Mouse (Mus musculus): Measurements from ENCODE around the gene Ubac2. TPM values are rescaled to one million over a fixed set of nuclear protein-coding genes. Genes with fewer than 3 reads are reported as not detected.

Gene Ubac2
- total and polyA plus RNA-seq, 3 experiments, result 32.8 to 40.1 (median 35.5) TPM

DNA sequence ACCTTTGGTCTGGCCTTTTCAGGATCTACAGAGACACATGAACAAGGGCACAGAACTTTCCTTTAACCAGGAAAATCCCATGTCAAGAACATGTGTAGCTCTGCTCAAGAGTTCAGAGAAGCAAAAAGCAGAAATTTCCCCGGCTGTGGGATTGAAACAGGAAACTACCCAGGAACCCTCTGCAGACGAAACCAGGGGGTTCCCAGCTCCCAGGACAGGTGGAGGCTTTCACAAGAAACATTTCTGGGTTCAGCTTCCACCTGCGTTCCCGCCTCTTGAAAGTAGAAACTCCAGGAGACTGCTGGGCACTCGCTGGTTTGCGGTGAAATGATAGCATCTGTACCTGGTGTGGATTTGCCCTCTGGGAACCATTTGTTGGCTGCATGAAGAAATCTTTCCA, 178.5 kb downstream of the Ubac2 start:
- H3K4me2 ChIP-seq (ENCODE audit: insufficient read depth, low read depth, poor library complexity, severe bottlenecking), result peak overlapping the region; percentile 31; the same call in 1 of the 2 replicates
- no peak overlapping the region for H3K4me3 ChIP-seq (replicated peaks in 1 of 3; ENCODE audit: low read depth in 2 of 3, low read length in 2 of 3, poor library complexity in 1 of 3)
- no peaks in the 10 kb centered on the region for H3K36me3 ChIP-seq (replicated peaks in 1 of 2; ENCODE audit: control insufficient read depth in 1 of 2, insufficient read depth in 1 of 2, low read length in 1 of 2)
- dilution Hi-C loops (cut with MboI; ENCODE audit: extremely low pct_ligation_motif_present, extremely low pct_unique_long_range_greater_than_20kb, low sequenced_read_pairs) (no loop called here), in situ Hi-C loops (cut with MboI; ENCODE audit: low pct_ligation_motif_present, low pct_unique_long_range_greater_than_20kb, low sequenced_read_pairs) (no loop called here)
- H3K9me3 ChIP-seq (replicated peaks; ENCODE audit: low read length), result no peaks in the 10 kb centered on the region
- peak; percentile 56 for TF ChIP-seq ETS1 (conservative IDR thresholded peaks at IDR 0.05; ENCODE audit: low read depth, low read length)
- TF ChIP-seq IRF4 (IDR thresholded peaks at IDR 0.05; ENCODE audit: low read depth, low read length), result peak; percentile 48; the same call in 1 of the 2 replicates
- TF ChIP-seq JUND (conservative IDR thresholded peaks at IDR 0.05; ENCODE audit: low read depth, low read length), result no peak
- no peak for DNase-seq (ENCODE audit: extremely low read depth)
- H3K27ac ChIP-seq (ENCODE audit: insufficient read depth, low read depth), result peak overlapping the region; percentile 78; the same call in 1 of the 2 replicates
- H3K27me3 ChIP-seq (replicated peaks), result no peaks in the 10 kb centered on the region
- H3K9ac ChIP-seq (ENCODE audit: insufficient read depth, low read depth), result no peak overlapping the region
- no peaks in the 10 kb centered on the region for H3K79me2 ChIP-seq (replicated peaks; ENCODE audit: control insufficient read depth, extremely low read depth, insufficient read depth, poor library complexity, severe bottlenecking)
- H3K4me1 ChIP-seq (ENCODE audit: control insufficient read depth in 1 of 2, insufficient read depth in 2 of 2), result peaks cover 64 to 97% of the 10 kb centered on the region in 2 experiments

GRCm38 (mm10) chr14:122057941-122058346, 179.5 kb downstream of the Ubac2 start:
- Histone ChIP-seq H3K4me1 (ENCODE audit: control insufficient read depth in 1 of 2, insufficient read depth in 2 of 2) (peaks cover 59 to 97% of the 10 kb centered on the region in 2 experiments), H3K9ac (ENCODE audit: insufficient read depth, low read depth) (no peak overlapping the region), H3K27me3 (replicated peaks) (no peaks in the 10 kb centered on the region), H3K36me3 (replicated peaks in 1 of 2; ENCODE audit: control insufficient read depth in 1 of 2, insufficient read depth in 1 of 2, low read length in 1 of 2) (no peaks in the 10 kb centered on the region), H3K4me2 (ENCODE audit: insufficient read depth, low read depth, poor library complexity, severe bottlenecking) (no peak overlapping the region), H3K9me3 (replicated peaks; ENCODE audit: low read length) (no peaks in the 10 kb centered on the region), H3K79me2 (replicated peaks; ENCODE audit: control insufficient read depth, extremely low read depth, insufficient read depth, poor library complexity, severe bottlenecking) (no peaks in the 10 kb centered on the region), H3K4me3 (replicated peaks in 1 of 3; ENCODE audit: low read depth in 2 of 3, low read length in 2 of 3, poor library complexity in 1 of 3) (no peak overlapping the region), H3K27ac (ENCODE audit: insufficient read depth, low read depth) (peak overlapping the region; percentile 78)
- dilution Hi-C loops (cut with MboI; ENCODE audit: extremely low pct_ligation_motif_present, extremely low pct_unique_long_range_greater_than_20kb, low sequenced_read_pairs) (no loop called here), in situ Hi-C loops (cut with MboI; ENCODE audit: low pct_ligation_motif_present, low pct_unique_long_range_greater_than_20kb, low sequenced_read_pairs) (no loop called here)
- peak; percentile 64 for DNase-seq (ENCODE audit: extremely low read depth)
- TF ChIP-seq PAX5 (IDR thresholded peaks at IDR 0.05; ENCODE audit: low read length) (no peak), NRF1 (IDR thresholded peaks at IDR 0.05; ENCODE audit: low read depth, low read length) (no peak), RAD21 (IDR thresholded peaks at IDR 0.05; ENCODE audit: low read depth, low read length) (no peak), MEF2A (IDR thresholded peaks at IDR 0.05; ENCODE audit: borderline replicate concordance, low read depth, low read length) (peak; percentile 76), JUN (IDR thresholded peaks at IDR 0.05; ENCODE audit: insufficient read depth, low read depth, low read length) (no peak), BHLHE40 (IDR thresholded peaks at IDR 0.05; ENCODE audit: low read depth, low read length) (peak; percentile 82), RCOR1 (conservative IDR thresholded peaks at IDR 0.05; ENCODE audit: low read depth, low read length) (peak; percentile 68; the same call in 1 of the 2 replicates), EP300 (IDR thresholded peaks at IDR 0.05; ENCODE audit: low read length) (peak; percentile 46), GABPA (IDR thresholded peaks at IDR 0.05; ENCODE audit: insufficient replicate concordance, low read depth, low read length) (no peak), MAZ (IDR thresholded peaks at IDR 0.05; ENCODE audit: low read depth, low read length) (peak; percentile 62; the same call in 1 of the 2 replicates), ZMIZ1 (IDR thresholded peaks at IDR 0.05; ENCODE audit: low read depth, low read length) (no peak), MAX (IDR thresholded peaks at IDR 0.05; ENCODE audit: low read length) (peak; percentile 81), ETS1 (conservative IDR thresholded peaks at IDR 0.05; ENCODE audit: low read depth, low read length) (peak; percentile 83), CTCF (conservative IDR thresholded peaks at IDR 0.05 in 1 of 2, IDR thresholded peaks at IDR 0.05 in 1 of 2; ENCODE audit: low read depth in 2 of 2, low read length in 2 of 2) (no peak), IRF4 (IDR thresholded peaks at IDR 0.05; ENCODE audit: low read depth, low read length) (0 out of 2 replicates have a peak, but pooled peaks have one; percentile 35), USF1 (IDR thresholded peaks at IDR 0.05; ENCODE audit: low read depth, low read length) (peak; percentile 58), NELFE (IDR thresholded peaks at IDR 0.05; ENCODE audit: low read depth, low read length) (no peak), ZNF384 (IDR thresholded peaks at IDR 0.05; ENCODE audit: low read depth, low read length) (no peak), ZKSCAN1 (IDR thresholded peaks at IDR 0.05; ENCODE audit: borderline replicate concordance, low read depth, low read length) (no peak), TCF12 (IDR thresholded peaks at IDR 0.05; ENCODE audit: low read depth, low read length) (peak; percentile 69; the same call in 1 of the 2 replicates), MYC (IDR thresholded peaks at IDR 0.05; ENCODE audit: low read depth, low read length) (peak; percentile 66; the same call in 1 of the 2 replicates), ZC3H11A (IDR thresholded peaks at IDR 0.05; ENCODE audit: low read depth, low read length) (no peak), POLR2A (IDR thresholded peaks at IDR 0.05; ENCODE audit: low read depth, low read length) (no peak), CHD1 (IDR thresholded peaks at IDR 0.05; ENCODE audit: low read depth, low read length) (no peak), CHD2 (IDR thresholded peaks at IDR 0.05; ENCODE audit: low read length) (peak; percentile 68; the same call in 1 of the 2 replicates), USF2 (conservative IDR thresholded peaks at IDR 0.05; ENCODE audit: low read depth, low read length) (no peak), TBP (conservative IDR thresholded peaks at IDR 0.05; ENCODE audit: low read depth, low read length) (no peak), POLR2AphosphoS2 (IDR thresholded peaks at IDR 0.05; ENCODE audit: low read depth, low read length) (no peak), E2F4 (IDR thresholded peaks at IDR 0.05; ENCODE audit: insufficient replicate concordance, low read depth, low read length) (no peak), MXI1 (IDR thresholded peaks at IDR 0.05; ENCODE audit: low read depth, low read length) (peak; percentile 39; the same call in 1 of the 2 replicates), HCFC1 (IDR thresholded peaks at IDR 0.05; ENCODE audit: low read depth, low read length) (no peak; the same call in 1 of the 2 replicates), JUND (conservative IDR thresholded peaks at IDR 0.05; ENCODE audit: low read depth, low read length) (no peak), SMC3 (IDR thresholded peaks at IDR 0.05; ENCODE audit: low read depth, low read length) (0 out of 2 replicates have a peak, but pooled peaks have one; percentile 2)

Measured in CH12.LX (cell line).